Mouse (Mus musculus) hindbrain, embryonic 13.5 days (tissue): ENCODE measurements around the gene Duox1. TPM values are rescaled to one million over a fixed set of nuclear protein-coding genes. Genes with fewer than 3 reads are reported as not detected.
"Not testable (repeated sequence)": the region's sequence is repeated elsewhere in the genome, so short reads cannot be mapped to it uniquely, and the experiment has no call there.

Source experiments
- ATAC-seq: fragments of 200-750 bp; cut with Nextera tagmentation; 2 replicates; pipeline ENCODE4 v1.8.0; 2017; ENCODE audit warnings: moderate TSS enrichment; ENCODE audit not compliant: low FRiP score
- H3K27ac ChIP-seq: fragments of 300-500 bp; sonication (generic); 2 replicates; pipeline ENCODE4 v1.5.1; 2015; ENCODE audit warnings: inconsistent platforms, mild to moderate bottlenecking, moderate library complexity
- H3K27me3 ChIP-seq: fragments of 300-500 bp; sonication (generic); 2 replicates; pipeline ENCODE4 v1.6.1; 2015; ENCODE audit warnings: mild to moderate bottlenecking, inconsistent platforms
- H3K36me3 ChIP-seq: fragments of 300-500 bp; sonication (generic); 2 replicates; pipeline ENCODE4 v1.6.1; 2015; ENCODE audit warnings: mild to moderate bottlenecking, inconsistent platforms
- H3K4me1 ChIP-seq: fragments of 300-500 bp; sonication (generic); replicated peaks from 2 replicates; pipeline ENCODE4 v1.6.1; 2015; ENCODE audit warnings: inconsistent platforms
- H3K4me2 ChIP-seq: fragments of 300-500 bp; sonication (generic); 2 replicates; pipeline ENCODE4 v1.6.1; 2015; ENCODE audit warnings: inconsistent platforms, mild to moderate bottlenecking, moderate library complexity
- H3K4me3 ChIP-seq: fragments of 300-500 bp; sonication (generic); 2 replicates; pipeline ENCODE4 v1.5.1; 2015; ENCODE audit warnings: mild to moderate bottlenecking, inconsistent platforms
- H3K9ac ChIP-seq: fragments of 300-500 bp; sonication (generic); 2 replicates; pipeline ENCODE4 v1.6.1; 2015; ENCODE audit warnings: mild to moderate bottlenecking, inconsistent platforms
- H3K9me3 ChIP-seq: fragments of 300-500 bp; sonication (generic); 2 replicates; pipeline ENCODE4 v1.6.1; 2016; ENCODE audit warnings: inconsistent platforms
- WGBS: fragments of 180-500 bp; shearing (Covaris S2); methylation state at CpG from one replicate; pipeline ENCODE4 v1.1.7; 2015; 5-methylcytosine and 5-hydroxymethylcytosine counted together
- polyA plus RNA-seq: library from polyadenylated mRNA; unstranded; fragments of >200 nt; fragmentation: Nextera tagmentation; extraction: Ambion mirVana; gene quantifications from 2 replicates; pipeline ENCODE4 v1.2.1, GENCODE M21; 2015

Duox1 gene
- polyA plus RNA-seq, 1 experiment from 2014 or later, result 0.16 TPM

DNA sequence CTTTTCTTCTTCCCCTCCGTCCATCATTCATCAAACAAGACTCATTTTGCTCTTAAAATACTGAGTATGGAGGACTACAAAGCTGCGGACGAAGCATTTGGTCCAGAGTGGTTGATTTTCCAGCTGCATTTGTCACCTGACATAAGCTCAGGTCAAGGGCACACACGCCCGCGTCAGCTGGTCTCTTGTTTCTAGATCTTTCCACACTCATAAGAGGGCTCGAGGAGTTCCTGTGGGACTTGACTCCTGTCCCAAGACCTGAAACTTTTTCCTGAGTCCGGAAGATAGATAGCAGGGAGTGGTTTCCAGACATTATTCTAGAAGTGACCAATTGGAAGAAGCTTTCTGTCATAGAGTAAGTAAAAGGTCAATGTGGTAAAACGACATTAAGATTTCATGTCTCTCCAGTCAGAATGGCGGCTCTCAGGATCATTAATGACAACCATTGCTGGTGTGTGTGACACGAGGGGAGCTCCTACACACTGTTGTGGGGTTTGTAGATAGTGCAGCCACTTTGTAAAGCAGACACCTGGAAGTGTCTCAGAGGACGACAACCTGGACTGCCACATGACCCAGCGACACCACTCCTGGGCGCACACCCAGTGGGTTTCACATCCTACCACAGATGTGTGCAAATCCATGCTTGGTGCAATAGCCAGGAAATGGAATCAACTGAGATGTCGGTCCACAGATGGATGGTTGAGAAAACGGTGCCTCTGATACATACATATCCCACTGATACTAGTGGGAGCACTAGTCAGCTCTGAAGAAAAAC is 66.0 kb downstream of the Duox1 start:
- ATAC-seq, result no peak
- Histone ChIP-seq H3K4me1 (no peaks in the 10 kb centered on the region), H3K9ac (no peak overlapping the region), H3K36me3 (no peaks in the 10 kb centered on the region), H3K4me2 (no peak overlapping the region), H3K4me3 (no peak overlapping the region), H3K27ac (no peak overlapping the region), H3K27me3 (0 out of 2 replicates have a peak, but pooled peaks cover 3% of the 10 kb centered on the region), H3K9me3 (no peaks in the 10 kb centered on the region)
- 81% methylated on average over 16 of the region's 16 CpGs for WGBS

DNA sequence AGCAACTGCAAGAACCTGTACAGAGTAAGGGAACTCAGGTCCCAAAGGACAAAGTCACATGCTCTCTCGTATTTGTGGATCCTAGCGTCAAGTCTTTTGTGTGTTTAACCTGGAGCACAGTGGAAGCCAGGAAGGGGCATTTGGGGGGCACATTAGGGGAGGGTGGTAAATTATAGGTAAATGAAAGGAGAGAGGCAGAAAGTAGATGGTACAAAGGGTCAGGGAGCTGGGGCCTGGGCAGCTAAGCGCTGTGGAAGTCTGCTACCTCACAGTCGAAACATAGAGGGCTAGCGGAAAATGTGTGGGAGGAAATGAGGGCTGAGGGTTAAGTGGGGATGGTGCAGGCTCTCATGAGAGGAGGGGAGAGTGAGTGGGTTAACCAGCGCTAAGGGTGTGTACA is 66.6 kb downstream of the Duox1 start:
- ATAC-seq, result no peak
- Histone ChIP-seq H3K27me3 (0 out of 2 replicates have a peak, but pooled peaks cover 3% of the 10 kb centered on the region), H3K27ac (no peak overlapping the region), H3K4me1 (no peaks in the 10 kb centered on the region), H3K9me3 (no peaks in the 10 kb centered on the region), H3K4me2 (no peak overlapping the region), H3K4me3 (no peak overlapping the region), H3K9ac (no peak overlapping the region), H3K36me3 (no peaks in the 10 kb centered on the region)
- WGBS, result 83% methylated on average over 6 of the region's 6 CpGs

DNA sequence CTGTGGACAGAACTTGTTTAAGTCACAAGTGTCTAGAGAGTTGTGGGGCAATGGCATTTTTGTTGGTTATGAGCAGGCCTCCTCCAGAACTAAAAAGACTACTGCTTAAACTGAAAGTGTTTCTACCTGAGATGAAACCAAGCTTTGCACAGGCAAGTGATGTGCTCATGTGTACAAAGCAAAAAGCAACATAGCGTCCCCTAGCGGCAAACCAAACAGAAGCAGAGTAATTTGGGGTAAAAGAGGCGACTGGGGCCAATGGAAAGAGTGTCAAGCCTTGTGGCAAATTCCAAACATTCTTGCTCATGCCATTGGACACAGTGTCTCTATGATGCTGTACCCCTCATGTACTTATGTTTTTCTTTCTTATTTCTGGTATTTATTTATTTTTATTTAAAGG is 69.6 kb downstream of the Duox1 start:
- Histone ChIP-seq H3K4me2 (no peak overlapping the region), H3K9ac (no peak overlapping the region), H3K27me3 (no peaks in the 10 kb centered on the region), H3K4me1 (no peaks in the 10 kb centered on the region), H3K4me3 (no peak overlapping the region), H3K9me3 (no peaks in the 10 kb centered on the region), H3K27ac (no peak overlapping the region), H3K36me3 (no peaks in the 10 kb centered on the region)
- ATAC-seq, result no peak
- WGBS, result 40% methylated on average over 3 of the region's 3 CpGs

DNA sequence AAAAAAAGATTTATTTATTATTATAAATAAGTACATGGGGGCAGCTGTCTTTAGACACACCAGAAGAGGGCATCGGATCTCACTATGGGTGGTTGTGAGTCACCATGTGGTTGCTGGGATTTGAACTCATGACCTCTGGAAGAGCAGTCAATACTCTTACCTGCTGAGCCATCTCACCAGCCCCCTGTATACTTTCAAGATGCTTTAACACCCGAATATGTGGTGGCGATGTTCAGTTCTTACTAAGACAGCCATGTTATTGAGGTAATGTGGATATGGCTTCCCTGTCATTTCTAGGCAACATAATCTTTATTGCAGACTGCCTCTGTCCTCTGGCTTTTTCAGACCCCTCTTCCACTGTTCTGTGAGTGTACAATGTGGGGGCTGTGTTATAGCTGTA is 71.7 kb downstream of the Duox1 start:
- H3K4me1 ChIP-seq, H3K27ac ChIP-seq, H3K27me3 ChIP-seq, H3K4me2 ChIP-seq, ATAC-seq, H3K36me3 ChIP-seq, H3K9me3 ChIP-seq, H3K9ac ChIP-seq, H3K4me3 ChIP-seq: not testable (repeated sequence)
- 94% methylated on average over 3 of the region's 3 CpGs for WGBS

DNA sequence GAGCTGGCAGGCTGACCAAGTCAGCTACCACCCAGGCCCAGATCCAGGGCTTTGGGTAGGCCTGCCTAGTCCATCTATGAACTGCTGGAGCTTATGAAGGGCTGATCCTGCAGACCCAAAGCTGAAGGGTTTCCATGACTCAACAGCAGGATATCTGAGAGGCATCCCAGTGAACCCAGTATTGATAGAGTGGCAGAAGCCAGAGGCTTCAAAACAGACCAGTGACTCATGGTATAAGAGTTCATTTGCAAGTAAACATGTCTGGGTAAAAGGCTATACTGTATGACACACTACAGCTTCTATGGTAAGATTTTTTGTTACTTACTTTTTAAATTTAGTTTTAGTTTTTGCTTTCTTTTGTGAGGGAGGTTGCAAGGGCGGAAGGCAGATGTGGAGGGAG is 80.7 kb downstream of the Duox1 start:
- H3K4me1 ChIP-seq, result no peaks in the 10 kb centered on the region
- no peak overlapping the region for H3K9ac ChIP-seq
- no peak overlapping the region for H3K4me2 ChIP-seq
- ATAC-seq, result no peak
- H3K4me3 ChIP-seq, result no peak overlapping the region
- H3K36me3 ChIP-seq, result no peaks in the 10 kb centered on the region
- H3K9me3 ChIP-seq, result no peaks in the 10 kb centered on the region
- no peaks in the 10 kb centered on the region for H3K27me3 ChIP-seq
- WGBS, result 91% methylated on average over 1 of the region's 1 CpGs
- H3K27ac ChIP-seq, result no peak overlapping the region

Other genes starting within 250 kb of the Duox1 start
- gene Spg11, start 197.3 kb upstream of the Duox1 start, polyA plus RNA-seq, result 8.3 and 8.9 TPM in 2 replicates
- 112 and 119 TPM in 2 replicates for gene B2m, start 168.0 kb upstream of the Duox1 start, polyA plus RNA-seq
- gene Trim69, start 155.0 kb upstream of the Duox1 start, polyA plus RNA-seq, result not detected in 2 replicates
- gene Patl2, start 129.5 kb upstream of the Duox1 start, polyA plus RNA-seq, result not detected in 2 replicates
- gene Terb2, start 129.4 kb upstream of the Duox1 start, polyA plus RNA-seq, result not detected in 2 replicates
- gene Sord, start 80.9 kb upstream of the Duox1 start, polyA plus RNA-seq, result 18.7 and 19.4 TPM in 2 replicates
- not detected in 2 replicates for gene Duox2, start 17.2 kb upstream of the Duox1 start, polyA plus RNA-seq
- gene Duoxa2, start 16.8 kb upstream of the Duox1 start, polyA plus RNA-seq, result not detected in 2 replicates
- 0.13 TPM in 1 of 2 replicates, not detected in the other for gene Duoxa1, start 1.9 kb upstream of the Duox1 start, polyA plus RNA-seq
- gene Shf, start 53.5 kb downstream of the Duox1 start, polyA plus RNA-seq, result 12.9 and 13.5 TPM in 2 replicates
- 0.05 and 0.14 TPM in 2 replicates for gene Slc28a2, start 110.8 kb downstream of the Duox1 start, polyA plus RNA-seq
- gene Gm14085, start 169.3 kb downstream of the Duox1 start, polyA plus RNA-seq, result not detected in 2 replicates